Mouse (Mus musculus): ENCODE data around the gene Huwe1.

DNA sequence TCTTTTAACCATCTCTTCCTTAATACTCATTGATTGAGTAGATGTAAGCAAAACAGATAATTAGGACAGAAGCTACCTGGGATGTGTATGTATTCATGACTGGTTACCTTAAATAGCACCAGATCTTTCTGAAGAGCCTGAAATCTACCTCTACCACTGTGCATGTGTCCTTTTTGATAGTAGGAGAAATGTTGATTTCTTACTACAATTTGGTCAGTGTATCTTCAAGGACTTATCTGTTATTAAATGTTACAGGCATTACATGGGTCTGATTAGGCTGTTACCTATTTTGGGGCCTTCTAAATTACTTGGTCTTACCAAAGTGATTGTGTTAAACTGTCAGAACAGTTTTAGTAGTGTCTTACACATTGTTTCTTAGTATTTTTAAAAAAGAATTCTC is 32.4 kb downstream of the Huwe1 start:
- TF ChIP-seq CTCF (IDR thresholded peaks at IDR 0.05; ENCODE audit: low read depth, low read length) (no peak), POLR2A (IDR thresholded peaks at IDR 0.05; ENCODE audit: extremely low read depth, insufficient read depth, low read length) (no peak)
